Mouse (Mus musculus): Measurements from ENCODE around the gene Stxbp1. TPM values are rescaled to one million over a fixed set of nuclear protein-coding genes. Genes with fewer than 3 reads are reported as not detected.

Stxbp1 gene
- polyA plus RNA-seq, 1 experiment, result 889 TPM

- no peak overlapping the region for H3K4me3 ChIP-seq (replicated peaks; ENCODE audit: insufficient read depth, low read depth, low read length)
- H3K27ac ChIP-seq (ENCODE audit: insufficient read depth, low read length), result no peak overlapping the region
- TF ChIP-seq POLR2A (IDR thresholded peaks at IDR 0.05; ENCODE audit: borderline replicate concordance, insufficient read depth, low read length), result no peak
- TF ChIP-seq CTCF (IDR thresholded peaks at IDR 0.05; ENCODE audit: borderline replicate concordance, insufficient read depth, low read depth, low read length), result no peak
- WGBS, result 65% methylated on average over 8 of the region's 8 CpGs
- DNase-seq, result no peak
- H3K27me3 ChIP-seq (ENCODE audit: control insufficient read depth, insufficient read depth, low read length), result no peaks in the 10 kb centered on the region
- peaks cover under 1% of the 10 kb centered on the region; the same call in 1 of the 2 replicates for H3K4me1 ChIP-seq (ENCODE audit: control insufficient read depth, insufficient read depth, low read length)
Measured at GRCm38 (mm10) chr2:32870275-32871100, 23.4 kb upstream of the Stxbp1 start.

GRCm38 (mm10) chr2:32869721-32870274 is 22.8 kb upstream of the Stxbp1 start:
- 43% methylated on average over 6 of the region's 6 CpGs for WGBS
- Histone ChIP-seq H3K27me3 (ENCODE audit: control insufficient read depth, insufficient read depth, low read length) (no peaks in the 10 kb centered on the region), H3K4me1 (ENCODE audit: control insufficient read depth, insufficient read depth, low read length) (no peaks in the 10 kb centered on the region; the same call in 1 of the 2 replicates), H3K27ac (ENCODE audit: insufficient read depth, low read length) (no peak overlapping the region), H3K4me3 (replicated peaks; ENCODE audit: insufficient read depth, low read depth, low read length) (no peak overlapping the region)
- TF ChIP-seq CTCF (IDR thresholded peaks at IDR 0.05; ENCODE audit: borderline replicate concordance, insufficient read depth, low read depth, low read length) (no peak), POLR2A (IDR thresholded peaks at IDR 0.05; ENCODE audit: borderline replicate concordance, insufficient read depth, low read length) (no peak)
- no peak for DNase-seq

GRCm38 (mm10) chr2:32867354-32867753 is 20.3 kb upstream of the Stxbp1 start:
- DNase-seq, result no peak
- Histone ChIP-seq H3K27me3 (ENCODE audit: control insufficient read depth, insufficient read depth, low read length) (no peaks in the 10 kb centered on the region), H3K4me1 (ENCODE audit: control insufficient read depth, insufficient read depth, low read length) (no peaks in the 10 kb centered on the region; the same call in 1 of the 2 replicates), H3K27ac (ENCODE audit: insufficient read depth, low read length) (no peak overlapping the region), H3K4me3 (replicated peaks; ENCODE audit: insufficient read depth, low read depth, low read length) (no peak overlapping the region)
- TF ChIP-seq POLR2A (IDR thresholded peaks at IDR 0.05; ENCODE audit: borderline replicate concordance, insufficient read depth, low read length) (no peak), CTCF (IDR thresholded peaks at IDR 0.05; ENCODE audit: borderline replicate concordance, insufficient read depth, low read depth, low read length) (no peak)
- WGBS, result 28% methylated on average over 4 of the region's 4 CpGs

- no peak overlapping the region for H3K27ac ChIP-seq (ENCODE audit: insufficient read depth, low read length)
- H3K4me1 ChIP-seq (ENCODE audit: control insufficient read depth, insufficient read depth, low read length), result no peaks in the 10 kb centered on the region
- TF ChIP-seq POLR2A (IDR thresholded peaks at IDR 0.05; ENCODE audit: borderline replicate concordance, insufficient read depth, low read length) (no peak), CTCF (IDR thresholded peaks at IDR 0.05; ENCODE audit: borderline replicate concordance, insufficient read depth, low read depth, low read length) (peak; percentile 38; the same call in 1 of the 2 replicates)
- 57% methylated on average over 2 of the region's 2 CpGs for WGBS
- H3K4me3 ChIP-seq (replicated peaks; ENCODE audit: insufficient read depth, low read depth, low read length), result no peak overlapping the region
- H3K27me3 ChIP-seq (ENCODE audit: control insufficient read depth, insufficient read depth, low read length), result no peaks in the 10 kb centered on the region
- DNase-seq, result no peak
Measured at GRCm38 (mm10) chr2:32864755-32865154, 17.7 kb upstream of the Stxbp1 start.

GRCm38 (mm10) chr2:32863317-32863716 is 16.3 kb upstream of the Stxbp1 start:
- no peaks in the 10 kb centered on the region for H3K27me3 ChIP-seq (ENCODE audit: control insufficient read depth, insufficient read depth, low read length)
- H3K4me1 ChIP-seq (ENCODE audit: control insufficient read depth, insufficient read depth, low read length), result no peaks in the 10 kb centered on the region
- WGBS, result 96% methylated on average over 3 of the region's 3 CpGs
- no peak for TF ChIP-seq CTCF (IDR thresholded peaks at IDR 0.05; ENCODE audit: borderline replicate concordance, insufficient read depth, low read depth, low read length)
- TF ChIP-seq POLR2A (IDR thresholded peaks at IDR 0.05; ENCODE audit: borderline replicate concordance, insufficient read depth, low read length), result no peak
- H3K4me3 ChIP-seq (replicated peaks; ENCODE audit: insufficient read depth, low read depth, low read length), result no peak overlapping the region
- no peak for DNase-seq
- H3K27ac ChIP-seq (ENCODE audit: insufficient read depth, low read length), result no peak overlapping the region

- DNase-seq, result no peak
- H3K4me1 ChIP-seq (ENCODE audit: control insufficient read depth, insufficient read depth, low read length), result no peaks in the 10 kb centered on the region
- WGBS, result 82% methylated on average over 8 of the region's 8 CpGs
Measured at GRCm38 (mm10) chr2:32860799-32861198, 13.8 kb upstream of the Stxbp1 start.

GRCm38 (mm10) chr2:32859622-32860012 is 12.6 kb upstream of the Stxbp1 start:
- H3K27ac ChIP-seq (ENCODE audit: insufficient read depth, low read length), result no peak overlapping the region

More at GRCm38 (mm10) chr2:32860799-32861198, 13.8 kb upstream of the Stxbp1 start:
- TF ChIP-seq CTCF (IDR thresholded peaks at IDR 0.05; ENCODE audit: borderline replicate concordance, insufficient read depth, low read depth, low read length) (no peak), POLR2A (IDR thresholded peaks at IDR 0.05; ENCODE audit: borderline replicate concordance, insufficient read depth, low read length) (no peak)
- H3K27me3 ChIP-seq (ENCODE audit: control insufficient read depth, insufficient read depth, low read length), result no peaks in the 10 kb centered on the region
- H3K4me3 ChIP-seq (replicated peaks; ENCODE audit: insufficient read depth, low read depth, low read length), result no peak overlapping the region
- H3K27ac ChIP-seq (ENCODE audit: insufficient read depth, low read length), result no peak overlapping the region

More at GRCm38 (mm10) chr2:32859622-32860012, 12.6 kb upstream of the Stxbp1 start:
- no peak for DNase-seq
- H3K4me3 ChIP-seq (replicated peaks; ENCODE audit: insufficient read depth, low read depth, low read length), result no peak overlapping the region
- TF ChIP-seq POLR2A (IDR thresholded peaks at IDR 0.05; ENCODE audit: borderline replicate concordance, insufficient read depth, low read length) (no peak), CTCF (IDR thresholded peaks at IDR 0.05; ENCODE audit: borderline replicate concordance, insufficient read depth, low read depth, low read length) (no peak)
- H3K27me3 ChIP-seq (ENCODE audit: control insufficient read depth, insufficient read depth, low read length), result no peaks in the 10 kb centered on the region
- WGBS, result 78% methylated on average over 5 of the region's 5 CpGs
- H3K4me1 ChIP-seq (ENCODE audit: control insufficient read depth, insufficient read depth, low read length), result no peaks in the 10 kb centered on the region

Measured in cerebellum, adult 2 months (tissue).